Mouse (Mus musculus): Measurements from ENCODE around the gene Spopl. TPM values are rescaled to one million over a fixed set of nuclear protein-coding genes. Genes with fewer than 3 reads are reported as not detected.
"Not testable (repeated sequence)": the region's sequence is repeated elsewhere in the genome, so short reads cannot be mapped to it uniquely, and the experiment has no call there.

Spopl gene
- 10 to 100 TPM; 21.7 to 22.3 TPM for total RNA-seq (2021)

GRCm38 (mm10) chr2:23571302-23572156 is at the start of gene Spopl:
Gene Spopl, minus strand, starts transcription at chr2:23572106.
- DNase-seq = peak; percentile 88 to 89
- intact Hi-C loops (cut with DNase I) = no loop called here

DNA sequence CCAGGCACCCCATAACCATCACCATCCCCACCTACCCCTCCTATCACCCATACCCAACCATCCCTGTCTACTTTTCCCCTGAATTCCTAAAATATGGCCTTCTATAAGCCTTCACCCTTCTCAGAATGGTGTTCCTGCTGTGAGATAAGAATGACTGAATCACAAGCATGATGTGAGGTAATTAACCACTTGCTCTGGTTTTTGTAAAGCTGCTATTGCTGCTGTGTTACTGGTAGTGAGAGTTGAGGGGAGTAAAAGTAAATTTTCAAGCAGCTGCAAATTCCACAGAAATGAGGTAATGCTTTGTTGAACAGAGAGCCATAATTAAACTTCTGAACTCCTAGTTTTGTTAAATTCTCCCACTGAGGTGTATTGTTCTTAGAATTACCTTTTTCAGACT is 48.2 kb upstream of the Spopl start:
- intact Hi-C loops (cut with DNase I) = no loop called here
- DNase-seq = no peak

DNA sequence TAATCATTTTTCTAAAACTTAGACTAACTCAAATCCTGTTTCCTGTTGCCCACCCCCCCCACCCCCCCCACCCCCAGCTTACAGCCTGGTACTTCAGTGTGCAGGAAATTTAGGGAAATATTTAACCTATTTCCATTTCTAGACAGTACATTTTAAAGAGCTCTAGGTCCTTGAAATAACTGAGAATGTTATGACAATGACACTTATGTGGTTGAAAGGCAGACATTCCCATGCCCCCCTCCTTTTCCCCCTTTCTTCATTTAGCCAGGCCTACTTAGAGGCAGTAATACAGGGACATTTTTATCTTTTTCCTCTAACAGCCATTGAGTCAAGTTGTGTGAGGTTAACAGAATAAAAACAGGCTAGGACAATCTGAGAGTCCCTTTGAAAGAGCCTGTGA is 46.1 kb upstream of the Spopl start:
- intact Hi-C loops (cut with DNase I) = no loop called here
- DNase-seq = no peak

DNA sequence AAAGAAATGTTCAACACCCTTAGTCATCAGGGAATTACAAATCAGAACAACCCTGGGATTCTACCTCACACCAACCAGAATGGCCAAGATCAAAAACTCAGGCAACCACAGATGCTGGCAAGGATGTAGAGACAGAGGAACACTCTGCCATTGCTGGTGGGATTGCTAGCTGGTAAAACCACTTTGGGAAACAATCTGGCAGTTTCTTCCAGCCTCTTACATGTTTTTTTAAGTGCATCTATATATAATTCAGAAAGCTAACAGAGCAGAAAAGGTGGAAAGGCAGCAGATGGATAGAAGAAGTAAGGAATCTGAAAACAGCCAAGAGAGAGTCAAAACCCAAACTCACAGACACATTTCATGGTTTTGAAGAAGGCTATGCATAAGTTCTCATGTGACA is 33.5 kb upstream of the Spopl start:
- intact Hi-C loops (cut with DNase I) = no loop called here
- DNase-seq = no peak

GRCm38 (mm10) chr2:23588769-23589168 is 16.9 kb upstream of the Spopl start:
- intact Hi-C loops (cut with DNase I) = loop anchor here (10.0 kb wide), 1 partner anchor 274 kb away; no protein-coding TSS in a partner anchor
- no peak for DNase-seq

DNA sequence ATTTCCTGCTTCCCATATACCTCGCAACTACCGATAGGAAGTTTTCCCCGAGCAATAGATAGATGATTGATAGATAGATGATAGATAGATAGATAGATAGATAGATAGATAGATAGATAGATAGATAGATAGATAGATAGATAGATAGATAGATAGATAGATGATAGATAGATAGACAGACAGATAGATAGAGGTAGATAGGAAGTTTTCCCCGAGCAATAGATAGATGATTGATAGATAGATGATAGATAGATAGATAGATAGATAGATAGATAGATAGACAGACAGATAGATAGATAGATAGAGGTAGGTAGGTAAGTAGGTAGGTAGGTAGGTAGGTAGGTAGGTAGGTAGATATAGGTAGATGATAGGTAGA is 239 bp upstream of the Spopl start:
- intact Hi-C loops (cut with DNase I); DNase-seq: not testable (repeated sequence)

- DNase-seq = no peak
- intact Hi-C loops (cut with DNase I) = no loop called here
Observed at GRCm38 (mm10) chr2:23570563-23570962, 1.3 kb downstream of the Spopl start.

DNA sequence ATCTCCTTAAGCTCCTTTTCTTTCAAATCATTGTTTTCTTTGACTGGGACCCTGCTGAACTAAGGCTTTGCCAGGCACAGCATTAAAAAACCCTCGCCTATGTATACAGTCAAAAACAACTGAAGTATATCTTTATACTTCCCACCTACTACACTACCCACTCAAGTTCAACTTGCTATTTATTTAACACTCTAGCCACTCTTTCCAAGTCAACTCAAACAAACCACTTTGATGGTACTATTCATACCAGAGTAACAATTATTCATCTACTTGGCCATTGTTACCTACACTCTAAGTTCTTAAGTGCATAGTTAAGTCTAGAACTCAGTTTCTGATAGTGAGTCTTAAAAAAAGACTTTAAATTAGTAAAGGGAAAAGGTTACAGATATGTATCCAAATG is 3.1 kb downstream of the Spopl start:
- intact Hi-C loops (cut with DNase I) = no loop called here
- DNase-seq = no peak

DNA sequence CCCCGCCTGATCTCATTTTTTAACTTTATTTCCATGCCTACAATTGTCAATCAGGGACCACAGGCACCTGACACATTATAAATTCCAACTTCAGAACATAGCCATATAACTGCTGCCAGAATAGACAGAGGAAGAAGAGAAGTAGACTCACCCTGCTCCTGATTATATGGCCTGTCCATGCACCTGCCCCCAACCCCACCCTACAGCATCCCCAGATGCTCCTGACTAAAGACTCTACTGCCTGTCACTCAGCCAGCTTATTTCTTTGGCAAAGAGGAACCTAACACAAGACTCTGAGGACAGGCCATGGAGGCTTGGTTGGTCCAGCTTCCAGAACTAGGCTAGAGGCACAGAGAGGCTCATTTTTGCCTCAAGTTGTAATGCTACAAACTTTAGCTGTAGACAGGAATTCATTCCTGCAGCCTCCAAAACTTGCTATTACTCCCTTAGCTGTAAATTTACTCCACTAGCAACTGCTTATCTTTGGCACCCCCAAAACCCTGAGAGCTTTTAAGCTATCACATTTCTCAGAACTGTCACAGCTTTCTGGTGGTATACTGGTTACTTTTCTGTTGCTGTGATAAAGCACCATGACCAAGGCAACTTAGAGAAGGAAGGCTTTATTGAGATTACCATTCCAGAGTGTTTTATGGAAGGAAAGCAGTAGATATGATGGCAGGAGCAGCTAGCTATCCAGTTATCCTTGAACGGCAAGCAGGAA is 6.7 kb downstream of the Spopl start:
- intact Hi-C loops (cut with DNase I) = no loop called here
- DNase-seq = no peak

GRCm38 (mm10) chr2:23562898-23563297 is 9.0 kb downstream of the Spopl start:
- intact Hi-C loops (cut with DNase I) = no loop called here
- DNase-seq = no peak

DNA sequence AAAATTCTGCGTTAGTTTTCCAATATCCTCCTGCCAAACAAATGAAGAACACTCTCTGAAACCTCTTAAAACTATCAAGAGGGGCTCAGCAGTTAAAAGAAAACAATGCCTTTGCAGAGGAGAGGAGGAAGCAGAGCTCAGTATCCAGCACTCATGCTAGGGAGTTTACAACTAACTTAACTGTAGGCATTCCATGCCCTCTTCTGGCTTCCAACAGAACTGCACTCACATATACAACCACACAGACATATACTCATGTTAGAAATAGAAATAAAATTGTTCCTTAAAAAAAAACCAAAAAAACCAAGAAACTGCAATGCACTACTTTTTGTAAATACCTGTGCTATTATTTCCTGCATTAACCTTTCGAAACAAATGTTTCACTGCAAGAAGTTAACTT is 12.7 kb downstream of the Spopl start:
- intact Hi-C loops (cut with DNase I) = no loop called here

GRCm38 (mm10) chr2:23551235-23551634 is 20.7 kb downstream of the Spopl start:
- no peak for DNase-seq
- intact Hi-C loops (cut with DNase I) = no loop called here

More for the DNA sequence above, 12.7 kb downstream of the Spopl start:
- DNase-seq = no peak

DNA sequence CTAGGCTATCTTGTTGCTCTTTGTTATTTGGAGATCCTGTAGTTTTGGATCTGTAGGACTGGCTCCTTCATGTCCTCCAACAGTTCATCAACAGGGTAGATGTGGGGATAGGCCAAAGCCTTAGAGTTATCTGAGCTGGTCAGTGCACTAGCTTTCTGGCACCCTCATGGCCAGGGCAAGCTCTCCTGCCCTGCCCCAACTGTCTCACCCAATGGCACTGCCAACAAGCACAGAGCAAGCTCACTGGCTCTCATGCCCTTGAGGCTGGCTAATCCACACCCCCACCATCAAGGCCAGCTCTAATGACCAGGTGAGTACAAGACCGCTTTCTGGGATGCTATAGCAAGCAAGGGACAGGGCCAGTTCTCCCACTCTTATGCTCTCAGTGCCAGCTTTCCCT is 24.7 kb downstream of the Spopl start:
- intact Hi-C loops (cut with DNase I) = no loop called here
- no peak for DNase-seq

- no peak for DNase-seq
- intact Hi-C loops (cut with DNase I) = no loop called here
Observed at GRCm38 (mm10) chr2:23539967-23540366, 31.9 kb downstream of the Spopl start.

- DNase-seq; intact Hi-C loops (cut with DNase I): not testable (repeated sequence)
Observed at GRCm38 (mm10) chr2:23527717-23528116, 44.2 kb downstream of the Spopl start.

GRCm38 (mm10) chr2:23505141-23505540 is 66.8 kb downstream of the Spopl start:
- intact Hi-C loops (cut with DNase I) = no loop called here

DNA sequence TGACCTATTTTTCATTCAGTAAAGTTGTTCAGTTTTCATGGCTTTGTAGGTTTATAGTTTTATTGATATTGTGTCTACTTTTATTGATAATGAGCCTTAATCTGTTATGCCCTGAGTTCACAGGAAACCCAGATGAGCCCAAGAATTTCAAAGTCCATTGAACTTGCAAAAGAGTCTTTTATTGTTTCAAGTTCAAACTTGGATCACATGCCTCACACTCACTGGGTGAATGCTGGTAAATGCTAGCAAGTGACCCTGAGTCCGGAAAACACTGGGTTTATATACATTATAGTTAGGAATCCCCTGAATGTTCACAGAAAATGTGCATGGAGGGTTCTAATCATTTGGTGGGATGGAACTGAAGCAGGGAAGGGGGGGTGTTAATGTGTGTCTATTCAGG is 90.2 kb downstream of the Spopl start:
- DNase-seq = no peak
- intact Hi-C loops (cut with DNase I) = no loop called here

More at GRCm38 (mm10) chr2:23505141-23505540, 66.8 kb downstream of the Spopl start:
- DNase-seq = no peak

DNA sequence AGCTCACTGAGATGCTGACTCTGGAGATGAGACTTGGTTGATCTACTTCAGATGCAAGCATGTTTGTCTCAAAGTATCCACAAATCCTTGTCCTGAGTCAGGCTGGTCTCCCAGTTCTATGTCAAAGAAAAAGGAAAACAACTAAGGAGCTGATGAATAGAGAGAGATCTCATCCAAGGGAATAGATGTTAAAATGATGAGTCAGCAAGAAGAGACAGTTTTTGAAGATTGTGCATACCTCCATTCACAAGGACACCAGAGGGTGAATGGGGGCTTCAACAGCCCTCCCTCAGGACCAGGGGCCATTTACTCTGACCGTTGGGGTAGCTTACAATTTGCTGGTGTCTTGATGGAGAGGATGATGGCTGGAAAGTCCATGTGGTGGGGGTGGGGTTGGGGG is 104.4 kb downstream of the Spopl start:
- intact Hi-C loops (cut with DNase I) = no loop called here
- DNase-seq = no peak

GRCm38 (mm10) chr2:23457452-23457851 is 114.5 kb downstream of the Spopl start:
- intact Hi-C loops (cut with DNase I) = no loop called here
- no peak for DNase-seq

Measured in heart, postnatal 10 days (tissue).